Comparison of ENCODE assay signal across 14 mouse cellular contexts in genomic region chr5:92234939-92235557, GRCm38 (mm10). TPM values are rescaled to one million over a fixed set of nuclear protein-coding genes. Genes with fewer than 3 reads are reported as not detected.
A peak's percentile ranks its signal among the peaks of the same experiment; 100 is the strongest.
DNase-seq lines count a peak whose midpoint lies in the region; ATAC-seq lines count a peak whose summit lies in the region.
"Had no signal": no experiment of that assay in that cellular context is flagged by ENCODE, and none has a peak within 500 bp of the region (broad histone marks: within the 10 kb centered on the region; RNA-seq: fewer than 3 reads in every experiment).

No protein-coding gene starts in this region.

- H3K9me3 ChIP-seq in kidney, embryonic 16.5 days (ENCODE audit: low read length) = no peaks in the 10 kb centered on the region
- H3K9me3 ChIP-seq in stomach, embryonic 15.5 days = no peaks in the 10 kb centered on the region
- H3K9me3 ChIP-seq in hindbrain, embryonic 11.5 days (ENCODE audit: control insufficient read depth, low read length) = no peaks in the 10 kb centered on the region
- H3K9me3 ChIP-seq: forebrain, embryonic 15.5 days; midbrain, embryonic 12.5 days had no signal

- ATAC-seq in kidney, embryonic 16.5 days (ENCODE audit: low FRiP score, low TSS enrichment) = peak; percentile 40; the same call in 1 of the 2 replicates
- ATAC-seq in CD4-positive, CD25-positive, alpha-beta regulatory T cell, adult 4 months = peak; percentile 69
- ATAC-seq in inflammation-experienced regulatory T-cells, adult 6 months = peak; percentile 83
- ATAC-seq in stomach, embryonic 15.5 days (ENCODE audit: insufficient read depth, low FRiP score, low read depth) = peak; percentile 67; the same call in 1 of the 2 replicates
- no peak for ATAC-seq in hindbrain, embryonic 11.5 days (ENCODE audit: low FRiP score)
- ATAC-seq: forebrain, embryonic 15.5 days had no signal

- no peak for DNase-seq in kidney, postnatal 10 days
- no peak for DNase-seq in urinary bladder, postnatal 25 days (ENCODE audit: low spot score)
- no peak for DNase-seq in hindbrain, embryonic 11.5 days (ENCODE audit: low spot score)
- DNase-seq in urinary bladder, postnatal 14 days (ENCODE audit: low spot score) = no peak
- DNase-seq: kidney, postnatal 14 days had no signal

- no peaks in the 10 kb centered on the region for H3K36me3 ChIP-seq in kidney, embryonic 16.5 days (ENCODE audit: insufficient read depth, low read length)
- no peaks in the 10 kb centered on the region for H3K36me3 ChIP-seq in stomach, embryonic 15.5 days
- H3K36me3 ChIP-seq in hindbrain, embryonic 11.5 days (ENCODE audit: control insufficient read depth, insufficient read depth, low read length) = no peaks in the 10 kb centered on the region
- H3K36me3 ChIP-seq: forebrain, embryonic 15.5 days; midbrain, embryonic 12.5 days had no signal

- no peak overlapping the region for H3K4me3 ChIP-seq in kidney, embryonic 16.5 days (ENCODE audit: low read length)
- no peak overlapping the region for H3K4me3 ChIP-seq in stomach, embryonic 15.5 days (replicated peaks)
- no peak overlapping the region for H3K4me3 ChIP-seq in hindbrain, embryonic 11.5 days (ENCODE audit: low read depth, low read length)
- H3K4me3 ChIP-seq: forebrain, embryonic 15.5 days; midbrain, embryonic 12.5 days had no signal

- H3K9ac ChIP-seq in kidney, embryonic 16.5 days (replicated peaks; ENCODE audit: low read length) = no peak overlapping the region
- H3K9ac ChIP-seq in stomach, embryonic 15.5 days = no peak overlapping the region
- no peak overlapping the region for H3K9ac ChIP-seq in hindbrain, embryonic 11.5 days (ENCODE audit: low read depth, low read length)
- H3K9ac ChIP-seq: forebrain, embryonic 15.5 days; midbrain, embryonic 12.5 days had no signal

- WGBS in kidney, embryonic 16.5 days = 51% methylated on average over 5 of the region's 5 CpGs
- 20% methylated on average over 5 of the region's 5 CpGs for WGBS in stomach, embryonic 15.5 days
- WGBS in hindbrain, embryonic 11.5 days = 60% methylated on average over 5 of the region's 5 CpGs

- H3K4me2 ChIP-seq in kidney, embryonic 16.5 days (replicated peaks; ENCODE audit: low read depth, low read length) = no peak overlapping the region
- H3K4me2 ChIP-seq in stomach, embryonic 15.5 days = peak overlapping the region; percentile 32
- H3K4me2 ChIP-seq in hindbrain, embryonic 11.5 days (replicated peaks; ENCODE audit: low read depth, low read length) = no peak overlapping the region
- H3K4me2 ChIP-seq: forebrain, embryonic 15.5 days; midbrain, embryonic 12.5 days had no signal

- H3K4me1 ChIP-seq in kidney, embryonic 16.5 days (ENCODE audit: insufficient read depth, low read length) = 0 out of 2 replicates have a peak, but pooled peaks cover 5% of the 10 kb centered on the region
- 0 out of 2 replicates have a peak, but pooled peaks cover 5% of the 10 kb centered on the region for H3K4me1 ChIP-seq in stomach, embryonic 15.5 days
- no peaks in the 10 kb centered on the region for H3K4me1 ChIP-seq in hindbrain, embryonic 11.5 days (replicated peaks; ENCODE audit: control insufficient read depth, insufficient read depth, low read length)
- H3K4me1 ChIP-seq: midbrain, embryonic 12.5 days had no signal

- no peaks in the 10 kb centered on the region for H3K27me3 ChIP-seq in kidney, embryonic 16.5 days (ENCODE audit: insufficient read depth, low read length)
- no peaks in the 10 kb centered on the region for H3K27me3 ChIP-seq in stomach, embryonic 15.5 days (replicated peaks)
- H3K27me3 ChIP-seq in hindbrain, embryonic 11.5 days (ENCODE audit: control insufficient read depth, insufficient read depth, low read length) = no peaks in the 10 kb centered on the region
- H3K27me3 ChIP-seq: forebrain, embryonic 15.5 days had no signal

- H3K27ac ChIP-seq in kidney, embryonic 16.5 days (ENCODE audit: low read length) = no peak overlapping the region
- peak overlapping the region; percentile 57; the same call in 1 of the 2 replicates for H3K27ac ChIP-seq in stomach, embryonic 15.5 days
- no peak overlapping the region for H3K27ac ChIP-seq in hindbrain, embryonic 11.5 days (ENCODE audit: low read depth, low read length)
- H3K27ac ChIP-seq: forebrain, embryonic 15.5 days; midbrain, embryonic 12.5 days had no signal

RNA-seq across cellular contexts. Expression of gene U90926, which starts 19.8 kb away (rescaled TPM):
- 0.37 and 0.45 TPM in 2 replicates for polyA plus RNA-seq in kidney, embryonic 16.5 days (2015; fragmentation: Nextera tagmentation; extraction: Ambion mirVana)
- polyA plus RNA-seq in CD4-positive, CD25-positive, alpha-beta regulatory T cell, adult 4 months (2017; shearing (Covaris generic)) = not detected
- not detected for polyA plus RNA-seq in inflammation-experienced regulatory T-cells, adult 6 months (2017; shearing (Covaris generic))
- not detected in 2 replicates for polyA plus RNA-seq in stomach, embryonic 15.5 days (2015; fragmentation: Nextera tagmentation; extraction: Ambion mirVana)
- not detected in 2 replicates for polyA plus RNA-seq in hindbrain, embryonic 11.5 days (2014; fragmentation: Nextera tagmentation; extraction: Ambion mirVana)
- polyA plus RNA-seq: forebrain, embryonic 15.5 days; heart, embryonic 16.5 days; limb, embryonic 14.5 days; midbrain, embryonic 12.5 days; neural tube, embryonic 11.5 days had no signal

RNA-seq across cellular contexts. Expression of gene Ppef2, which starts 21.0 kb away (rescaled TPM):
- 0.10 and 0.37 TPM in 2 replicates for polyA plus RNA-seq in kidney, embryonic 16.5 days (2015; fragmentation: Nextera tagmentation; extraction: Ambion mirVana)
- polyA plus RNA-seq in CD4-positive, CD25-positive, alpha-beta regulatory T cell, adult 4 months (2017; shearing (Covaris generic)) = under 1 TPM in 1 of 2 experiments, not detected in 1; 0.27 TPM
- under 1 TPM; 0.20 to 0.44 (median 0.33) TPM for polyA plus RNA-seq in inflammation-experienced regulatory T-cells, adult 6 months (2017; shearing (Covaris generic))
- polyA plus RNA-seq in stomach, embryonic 15.5 days (2015; fragmentation: Nextera tagmentation; extraction: Ambion mirVana) = 0.49 and 0.68 TPM in 2 replicates
- 0.53 TPM in 1 of 2 replicates, not detected in the other for polyA plus RNA-seq in hindbrain, embryonic 11.5 days (2014; fragmentation: Nextera tagmentation; extraction: Ambion mirVana)
- polyA plus RNA-seq: heart, embryonic 16.5 days; neural tube, embryonic 11.5 days had no signal

RNA-seq across cellular contexts. Expression of gene Naaa, which starts 42.9 kb away (rescaled TPM):
- polyA plus RNA-seq in kidney, embryonic 16.5 days (2015; fragmentation: Nextera tagmentation; extraction: Ambion mirVana) = 24.2 and 24.3 TPM in 2 replicates
- 10 to 100 TPM; 11.1 to 11.8 TPM for polyA plus RNA-seq in CD4-positive, CD25-positive, alpha-beta regulatory T cell, adult 4 months (2017; shearing (Covaris generic))
- 10 to 100 TPM; 10.3 to 13.2 (median 11.2) TPM for polyA plus RNA-seq in inflammation-experienced regulatory T-cells, adult 6 months (2017; shearing (Covaris generic))
- polyA plus RNA-seq in stomach, embryonic 15.5 days (2015; fragmentation: Nextera tagmentation; extraction: Ambion mirVana) = 18.4 and 19.9 TPM in 2 replicates
- polyA plus RNA-seq in hindbrain, embryonic 11.5 days (2014; fragmentation: Nextera tagmentation; extraction: Ambion mirVana) = 4.7 and 5.5 TPM in 2 replicates
